Mouse (Mus musculus) limb, embryonic 13.5 days (tissue): ENCODE measurements at regions not wholly inside any gene's neighbourhood (a gene's known extent, or its start where the extent isn't known, plus 50 kb on each side); places are given as distances from the start of the nearest gene placed in this dataset.
"Not testable (repeated sequence)": the region's sequence is repeated elsewhere in the genome, so short reads cannot be mapped to it uniquely, and the experiment has no call there.

Experiments used
- ATAC-seq: fragments of 200-750 bp; cut with Nextera tagmentation; 2 replicates; pipeline ENCODE4 v1.8.0; 2017; ENCODE audit warnings: low read depth, moderate number of reproducible peaks, moderate TSS enrichment; ENCODE audit not compliant: low FRiP score
- H3K27ac ChIP-seq: fragments of 300-500 bp; sonication (generic); 2 replicates; pipeline ENCODE4 v1.5.1; 2015; ENCODE audit warnings: inconsistent platforms, mild to moderate bottlenecking, moderate library complexity
- H3K27me3 ChIP-seq: fragments of 300-500 bp; sonication (generic); 2 replicates; pipeline ENCODE4 v1.6.1; 2015; ENCODE audit warnings: mild to moderate bottlenecking, inconsistent platforms
- H3K36me3 ChIP-seq: fragments of 300-500 bp; sonication (generic); 2 replicates; pipeline ENCODE4 v1.6.1; 2015; ENCODE audit warnings: inconsistent platforms, mild to moderate bottlenecking, moderate library complexity
- H3K4me1 ChIP-seq: fragments of 300-500 bp; sonication (generic); 2 replicates; pipeline ENCODE4 v1.6.1; 2015; ENCODE audit warnings: inconsistent platforms
- H3K4me2 ChIP-seq: fragments of 300-500 bp; sonication (generic); replicated peaks from 2 replicates; pipeline ENCODE4 v1.6.1; 2015; ENCODE audit warnings: inconsistent platforms, mild to moderate bottlenecking, moderate library complexity
- H3K4me3 ChIP-seq: fragments of 300-500 bp; sonication (generic); 2 replicates; pipeline ENCODE4 v1.5.1; 2015; ENCODE audit warnings: moderate library complexity, mild to moderate bottlenecking, inconsistent platforms
- H3K9ac ChIP-seq: fragments of 300-500 bp; sonication (generic); 2 replicates; pipeline ENCODE4 v1.6.1; 2015; ENCODE audit warnings: mild to moderate bottlenecking, inconsistent platforms
- H3K9me3 ChIP-seq: fragments of 300-500 bp; sonication (generic); 2 replicates; pipeline ENCODE4 v1.6.1; 2016; ENCODE audit warnings: inconsistent platforms
- WGBS: fragments of 180-500 bp; shearing (Covaris S2); methylation state at CpG from one replicate; pipeline ENCODE4 v1.1.7; 2015; 5-methylcytosine and 5-hydroxymethylcytosine counted together

DNA sequence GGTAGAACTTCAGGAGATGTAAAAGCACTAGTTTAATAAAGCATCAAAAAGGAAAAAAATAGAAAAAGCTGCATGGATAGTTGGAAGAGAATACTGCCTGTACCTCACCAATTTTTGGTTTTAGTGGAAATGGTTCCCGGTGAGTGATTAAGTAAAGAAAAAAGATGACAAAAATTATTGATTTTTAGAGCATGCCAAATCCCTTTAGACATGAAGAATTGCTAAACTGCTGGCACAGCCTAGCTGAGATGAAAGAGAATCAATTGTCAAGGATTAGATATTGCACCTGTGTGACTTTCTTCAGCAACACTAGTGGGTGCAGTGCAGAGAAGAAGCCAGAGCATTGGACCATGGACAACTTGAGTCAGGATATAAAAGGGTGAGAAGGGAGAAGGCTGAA is 348.7 kb upstream of the Cpeb2 start:
- Histone ChIP-seq H3K36me3 (no peaks in the 10 kb centered on the region), H3K9me3 (no peaks in the 10 kb centered on the region), H3K4me3 (no peak overlapping the region), H3K27me3 (no peaks in the 10 kb centered on the region), H3K4me1 (no peaks in the 10 kb centered on the region), H3K27ac (no peak overlapping the region), H3K4me2 (no peak overlapping the region), H3K9ac (no peak overlapping the region)
- no peak for ATAC-seq
- WGBS = 93% methylated on average over 1 of the region's 1 CpGs

DNA sequence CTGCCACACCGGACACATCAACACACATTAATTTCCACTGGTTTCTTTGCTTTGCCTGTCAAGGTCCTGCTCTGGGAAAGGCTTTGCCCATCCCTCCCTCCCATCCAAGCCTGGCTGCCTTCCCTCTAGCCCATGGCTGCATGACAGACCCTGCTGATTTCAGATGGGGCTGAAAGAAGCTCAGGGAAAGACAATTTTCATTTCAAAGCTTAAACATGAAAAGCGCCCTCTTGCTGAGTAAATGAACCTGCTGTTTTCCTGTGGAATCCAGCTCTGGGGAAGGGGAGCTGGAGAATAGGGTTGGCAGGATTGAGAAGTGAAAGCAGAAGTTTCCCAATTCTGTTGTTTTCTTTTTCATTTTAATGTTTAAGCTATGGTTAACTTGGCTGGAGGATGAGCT is 341.1 kb upstream of the Cpeb2 start:
- WGBS = 37% methylated on average over 2 of the region's 2 CpGs
- H3K4me2 ChIP-seq = no peak overlapping the region
- ATAC-seq = no peak
- H3K4me3 ChIP-seq = no peak overlapping the region
- no peaks in the 10 kb centered on the region for H3K27me3 ChIP-seq
- H3K36me3 ChIP-seq = no peaks in the 10 kb centered on the region
- H3K9me3 ChIP-seq = no peaks in the 10 kb centered on the region
- no peak overlapping the region for H3K27ac ChIP-seq
- H3K4me1 ChIP-seq = peaks cover 4% of the 10 kb centered on the region; the same call in 1 of the 2 replicates
- no peak overlapping the region for H3K9ac ChIP-seq

DNA sequence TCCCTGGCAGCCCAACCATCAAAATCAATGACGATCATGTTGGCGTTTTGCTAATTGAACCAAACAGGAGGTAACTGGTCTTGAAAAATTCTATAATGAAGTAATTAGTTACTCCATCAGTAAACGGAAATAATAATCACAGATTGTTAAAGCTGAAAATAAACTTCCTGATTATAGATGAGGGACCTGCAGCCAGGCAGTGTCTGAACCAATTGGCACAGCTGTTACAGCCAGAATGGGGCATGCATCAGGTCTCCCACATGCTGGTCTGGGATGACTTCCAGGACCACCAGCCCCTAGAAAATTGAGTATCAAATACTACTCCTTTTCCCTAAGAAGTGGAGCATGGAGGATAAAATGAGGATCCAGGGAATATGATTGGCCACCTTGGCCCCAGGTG is 326.8 kb upstream of the Cpeb2 start:
- 54% methylated on average over 3 of the region's 3 CpGs for WGBS
- no peak overlapping the region for H3K27ac ChIP-seq
- no peak for ATAC-seq

DNA sequence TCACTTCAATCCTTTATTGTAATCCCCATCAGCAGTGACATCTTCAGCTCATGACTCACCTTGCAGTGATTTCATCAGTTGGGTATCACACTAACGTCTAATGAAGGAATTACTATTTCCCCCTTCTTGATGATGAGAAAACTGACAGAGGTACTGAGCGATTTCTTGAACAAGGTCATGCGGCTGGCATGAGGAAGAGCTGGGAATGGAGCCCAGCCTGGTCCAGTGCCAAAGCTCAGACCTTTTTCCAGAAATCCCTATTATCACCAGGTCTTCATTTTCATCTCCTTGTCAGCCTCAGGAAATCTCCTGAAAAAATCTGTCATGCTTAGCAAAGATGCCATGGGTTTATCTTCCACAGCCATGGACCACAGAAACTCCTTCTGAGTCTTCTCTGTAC is 313.6 kb upstream of the Cpeb2 start:
- ATAC-seq = no peak

More for the DNA sequence above, 326.8 kb upstream of the Cpeb2 start:
- Histone ChIP-seq H3K4me2 (no peak overlapping the region), H3K9me3 (no peaks in the 10 kb centered on the region), H3K27me3 (no peaks in the 10 kb centered on the region), H3K4me1 (no peaks in the 10 kb centered on the region), H3K36me3 (no peaks in the 10 kb centered on the region), H3K4me3 (no peak overlapping the region), H3K9ac (no peak overlapping the region)

DNA sequence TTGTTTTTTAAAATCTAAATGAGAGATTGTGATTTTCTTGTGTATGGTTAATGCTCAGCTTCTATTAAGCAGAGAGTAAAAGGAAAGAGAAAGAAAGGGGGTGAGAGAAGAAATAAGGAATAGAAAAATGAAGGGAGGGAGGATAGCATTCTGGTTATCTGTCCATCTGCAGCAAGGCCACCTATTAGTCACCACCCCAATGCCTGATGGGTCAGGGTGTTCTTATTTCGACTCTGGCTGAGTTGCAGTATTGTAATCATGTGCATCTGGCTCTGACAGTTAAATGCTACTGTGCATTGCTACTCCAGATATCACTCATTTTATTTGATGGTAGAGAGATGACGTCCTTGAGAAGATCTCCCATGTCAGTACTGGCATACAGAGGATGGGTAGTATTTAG is 300.9 kb upstream of the Cpeb2 start:
- no peak overlapping the region for H3K4me3 ChIP-seq
- H3K36me3 ChIP-seq = no peaks in the 10 kb centered on the region
- no peak overlapping the region for H3K9ac ChIP-seq
- ATAC-seq = no peak
- H3K27me3 ChIP-seq = no peaks in the 10 kb centered on the region
- H3K27ac ChIP-seq = no peak overlapping the region
- no peaks in the 10 kb centered on the region for H3K9me3 ChIP-seq
- H3K4me2 ChIP-seq = no peak overlapping the region
- H3K4me1 ChIP-seq = no peaks in the 10 kb centered on the region
- WGBS = 80% methylated on average over 2 of the region's 2 CpGs

More for the DNA sequence above, 313.6 kb upstream of the Cpeb2 start:
- WGBS = 85% methylated on average over 3 of the region's 3 CpGs
- Histone ChIP-seq H3K27ac (no peak overlapping the region), H3K27me3 (no peaks in the 10 kb centered on the region), H3K9ac (no peak overlapping the region), H3K4me2 (no peak overlapping the region), H3K9me3 (no peaks in the 10 kb centered on the region), H3K4me3 (no peak overlapping the region), H3K4me1 (peaks cover 3% of the 10 kb centered on the region; the same call in 1 of the 2 replicates), H3K36me3 (no peaks in the 10 kb centered on the region)

DNA sequence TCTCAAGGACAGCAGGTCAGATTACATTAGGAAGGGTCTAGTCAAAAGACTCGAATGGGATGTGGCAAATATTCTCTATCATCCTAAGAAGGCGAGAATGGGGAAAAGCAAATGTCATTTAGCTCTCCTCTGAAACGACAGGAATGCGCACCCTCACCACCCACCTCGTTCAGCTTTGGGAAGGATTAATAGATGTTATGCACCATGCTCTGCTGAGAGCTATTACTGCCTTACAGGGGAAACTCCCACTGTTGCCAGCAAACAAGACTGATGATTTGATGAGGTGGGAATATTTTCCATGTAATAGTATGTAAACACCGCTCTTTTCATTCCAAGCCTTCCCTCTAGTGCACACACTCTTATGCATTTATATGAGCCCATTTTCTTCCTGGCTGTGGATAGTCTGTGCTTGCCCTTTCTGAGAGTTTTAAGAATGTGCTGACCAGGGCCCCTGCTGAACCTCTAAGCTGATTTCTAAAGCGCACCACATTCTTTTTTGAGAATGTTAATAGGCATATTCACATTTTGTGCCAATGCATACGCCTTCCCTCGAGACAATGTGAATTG is 273.6 kb upstream of the Cpeb2 start:
- H3K9ac ChIP-seq = no peak overlapping the region
- H3K4me2 ChIP-seq = no peak overlapping the region
- H3K4me3 ChIP-seq = no peak overlapping the region
- no peak for ATAC-seq
- H3K27ac ChIP-seq = no peak overlapping the region
- H3K36me3 ChIP-seq = no peaks in the 10 kb centered on the region
- H3K9me3 ChIP-seq = no peaks in the 10 kb centered on the region
- WGBS = 76% methylated on average over 9 of the region's 9 CpGs
- H3K4me1 ChIP-seq = no peaks in the 10 kb centered on the region
- H3K27me3 ChIP-seq = no peaks in the 10 kb centered on the region

DNA sequence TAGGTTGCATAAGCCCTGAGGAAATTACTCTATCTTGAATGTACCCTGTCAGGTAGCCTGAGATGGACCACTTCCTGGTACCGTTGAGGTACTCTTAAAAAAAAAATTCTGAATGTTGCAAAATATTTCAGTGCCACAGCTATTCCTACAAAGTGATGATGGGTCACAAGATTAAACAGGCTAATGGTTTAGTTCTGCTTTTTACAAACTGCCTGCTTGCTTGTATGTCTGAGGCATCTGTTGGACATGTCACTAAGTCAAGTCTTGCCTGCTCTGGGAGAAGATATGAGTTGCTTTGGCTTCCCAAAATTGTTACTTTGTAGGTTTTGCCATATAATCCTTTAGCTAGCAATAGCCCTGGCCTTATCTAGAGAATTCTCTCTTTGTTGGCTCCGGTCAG is 266.0 kb upstream of the Cpeb2 start:
- H3K27me3 ChIP-seq, H3K9ac ChIP-seq, H3K36me3 ChIP-seq, H3K4me3 ChIP-seq, H3K4me1 ChIP-seq, ATAC-seq, H3K9me3 ChIP-seq, H3K27ac ChIP-seq, H3K4me2 ChIP-seq: not testable (repeated sequence)
- 96% methylated on average over 2 of the region's 2 CpGs for WGBS

DNA sequence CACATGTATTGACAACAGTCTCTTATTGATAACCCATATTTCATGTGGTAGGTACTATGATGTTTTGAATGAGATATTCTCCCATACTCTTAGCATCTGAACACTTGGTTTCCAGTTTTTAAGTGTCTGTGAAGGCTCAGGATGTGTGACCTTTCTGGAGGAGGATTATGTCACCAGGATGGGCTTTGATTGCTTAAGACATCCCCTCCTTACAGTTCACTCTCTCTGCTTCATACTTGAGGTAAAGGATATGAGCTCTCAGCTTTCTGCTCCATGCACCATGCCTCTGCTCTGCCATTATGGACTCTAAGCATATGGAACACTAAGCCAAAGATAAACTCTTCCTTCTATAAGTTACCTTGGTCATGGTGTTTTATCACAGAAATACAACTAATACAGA is 263.8 kb upstream of the Cpeb2 start:
- H3K9me3 ChIP-seq = no peaks in the 10 kb centered on the region
- ATAC-seq = no peak
- H3K4me1 ChIP-seq = no peaks in the 10 kb centered on the region
- no peaks in the 10 kb centered on the region for H3K36me3 ChIP-seq
- H3K9ac ChIP-seq = no peak overlapping the region
- no peaks in the 10 kb centered on the region for H3K27me3 ChIP-seq
- H3K4me3 ChIP-seq = no peak overlapping the region
- H3K27ac ChIP-seq = no peak overlapping the region
- no peak overlapping the region for H3K4me2 ChIP-seq

DNA sequence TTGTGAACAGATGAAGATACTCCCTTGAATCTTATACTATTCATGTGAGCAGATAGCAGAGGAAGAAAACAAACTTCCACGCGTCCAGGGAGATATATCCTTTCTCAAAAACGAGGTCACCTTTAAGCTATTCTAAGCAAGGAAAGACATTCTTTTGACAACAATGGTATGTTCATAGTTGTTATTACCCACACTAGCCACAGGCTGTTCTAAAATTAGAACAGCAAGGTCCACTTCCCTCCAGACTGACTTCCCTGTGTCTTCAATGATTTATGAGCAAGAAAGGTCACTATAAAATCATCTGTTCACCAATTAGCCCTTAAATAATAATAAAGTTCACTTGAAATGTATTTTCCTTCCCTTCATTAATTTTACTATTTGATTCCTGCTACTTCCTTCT is 263.3 kb upstream of the Cpeb2 start:
- no peaks in the 10 kb centered on the region for H3K9me3 ChIP-seq
- H3K4me2 ChIP-seq = no peak overlapping the region
- no peaks in the 10 kb centered on the region for H3K36me3 ChIP-seq
- H3K4me1 ChIP-seq = no peaks in the 10 kb centered on the region
- H3K27ac ChIP-seq = no peak overlapping the region
- ATAC-seq = no peak
- no peak overlapping the region for H3K9ac ChIP-seq
- no peak overlapping the region for H3K4me3 ChIP-seq
- H3K27me3 ChIP-seq = no peaks in the 10 kb centered on the region
- whole genome bisulfite sequencing = 81% methylated on average over 3 of the region's 3 CpGs

DNA sequence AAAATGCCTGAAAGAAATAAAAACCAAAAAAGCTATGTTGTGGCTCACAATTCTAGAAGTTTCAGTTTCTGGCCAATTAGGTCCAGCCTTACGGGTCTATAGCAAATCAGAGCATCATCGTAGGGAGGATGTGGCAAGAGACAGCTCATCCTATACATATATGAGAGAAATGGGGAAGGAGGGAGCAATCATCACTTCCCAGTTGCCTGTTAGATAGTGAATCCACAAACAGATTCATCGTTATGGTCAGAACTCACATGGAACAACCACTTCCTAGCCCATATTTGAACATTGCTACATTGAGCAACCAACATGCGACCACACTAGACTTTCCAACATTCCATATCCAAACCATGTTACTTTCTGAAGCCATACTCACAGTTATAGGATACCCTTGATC is 255.9 kb upstream of the Cpeb2 start:
- H3K9ac ChIP-seq = no peak overlapping the region
- no peak for ATAC-seq
- no peak overlapping the region for H3K4me3 ChIP-seq

DNA sequence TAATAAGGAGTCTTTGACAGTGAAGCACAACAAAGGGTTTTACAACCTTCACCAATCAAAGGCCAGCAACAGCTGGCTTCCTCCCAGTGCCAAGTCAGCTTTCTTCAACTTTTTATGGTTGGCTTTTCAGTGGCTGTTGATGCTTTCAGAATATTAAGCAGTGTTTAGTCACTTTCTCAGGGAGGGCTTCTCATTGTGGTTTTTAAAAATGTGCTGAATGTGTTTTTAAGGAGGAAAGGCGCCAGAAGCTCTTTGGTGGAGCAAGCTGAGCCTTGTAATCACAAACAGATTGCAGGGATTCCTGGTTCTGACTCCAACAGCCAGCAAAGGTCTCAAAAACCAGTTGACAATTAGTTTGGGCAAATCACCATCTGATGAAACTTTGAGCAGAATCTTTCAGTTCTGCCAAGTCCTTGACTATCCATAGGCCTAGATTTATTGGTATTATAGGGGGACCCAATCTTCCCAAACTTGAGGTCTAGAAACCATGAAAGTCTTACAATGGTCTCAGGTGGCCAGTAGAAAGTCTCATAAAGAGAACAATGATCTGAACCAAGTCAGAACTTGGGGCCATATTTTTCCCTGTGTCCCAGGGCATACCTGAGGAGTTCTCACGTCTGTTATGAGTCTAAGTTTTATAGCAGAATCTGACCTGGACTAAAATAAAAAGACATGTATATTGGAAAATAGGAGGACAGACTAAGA is 251.9 kb upstream of the Cpeb2 start:
- Histone ChIP-seq H3K9me3 (no peaks in the 10 kb centered on the region), H3K9ac (no peak overlapping the region), H3K36me3 (no peaks in the 10 kb centered on the region), H3K4me2 (no peak overlapping the region), H3K27ac (0 out of 2 replicates have a peak overlapping the region, but pooled peaks have one; percentile 6), H3K4me3 (no peak overlapping the region), H3K27me3 (no peaks in the 10 kb centered on the region), H3K4me1 (peaks cover 12% of the 10 kb centered on the region)
- 20% methylated on average over 2 of the region's 2 CpGs for WGBS
- peak; percentile 82 for ATAC-seq

More for the DNA sequence above, 255.9 kb upstream of the Cpeb2 start:
- H3K27me3 ChIP-seq = no peaks in the 10 kb centered on the region
- peaks cover 15% of the 10 kb centered on the region for H3K4me1 ChIP-seq
- WGBS = 94% methylated on average over 4 of the region's 4 CpGs
- no peaks in the 10 kb centered on the region for H3K9me3 ChIP-seq
- no peak overlapping the region for H3K4me2 ChIP-seq
- no peak overlapping the region for H3K27ac ChIP-seq
- no peaks in the 10 kb centered on the region for H3K36me3 ChIP-seq

DNA sequence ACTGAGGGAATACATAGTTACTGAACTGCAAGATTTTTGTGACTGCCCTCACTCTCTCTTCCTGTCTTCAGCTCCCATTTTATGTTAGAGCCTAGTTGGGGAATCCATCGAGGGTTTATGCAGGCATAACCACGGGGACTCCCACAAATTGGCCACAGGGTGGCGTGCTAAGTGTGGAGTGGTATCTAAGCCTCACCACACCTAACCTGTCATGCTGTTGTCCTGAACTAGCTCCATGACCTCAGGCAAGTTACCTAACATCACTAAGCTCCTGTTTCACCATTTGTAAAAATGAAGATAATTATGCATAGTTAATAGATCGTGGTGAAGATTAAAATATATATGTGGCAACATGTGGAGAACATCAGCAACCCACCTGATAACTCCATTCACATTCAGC is 246.8 kb upstream of the Cpeb2 start:
- H3K36me3 ChIP-seq = no peaks in the 10 kb centered on the region
- H3K4me3 ChIP-seq = no peak overlapping the region
- H3K9ac ChIP-seq = no peak overlapping the region
- no peak for ATAC-seq
- H3K9me3 ChIP-seq = no peaks in the 10 kb centered on the region
- H3K27ac ChIP-seq = no peak overlapping the region
- WGBS = 86% methylated on average over 4 of the region's 4 CpGs
- no peak overlapping the region for H3K4me2 ChIP-seq
- peaks cover 7% of the 10 kb centered on the region for H3K4me1 ChIP-seq
- no peaks in the 10 kb centered on the region for H3K27me3 ChIP-seq
